Mouse (Mus musculus): ENCODE results near the gene Mmaa. TPM values are rescaled to one million over a fixed set of nuclear protein-coding genes. Genes with fewer than 3 reads are reported as not detected.

The Mmaa gene
- total RNA-seq, 2 experiments from 2014 or later, result 15.3 to 15.8 TPM

GRCm38 (mm10) chr8:79227916-79228315 is 66.8 kb downstream of the Mmaa start:
- no peak for DNase-seq
- intact Hi-C loops (cut with DNase I; ENCODE audit: low total_unique reads), result no loop called here

DNA sequence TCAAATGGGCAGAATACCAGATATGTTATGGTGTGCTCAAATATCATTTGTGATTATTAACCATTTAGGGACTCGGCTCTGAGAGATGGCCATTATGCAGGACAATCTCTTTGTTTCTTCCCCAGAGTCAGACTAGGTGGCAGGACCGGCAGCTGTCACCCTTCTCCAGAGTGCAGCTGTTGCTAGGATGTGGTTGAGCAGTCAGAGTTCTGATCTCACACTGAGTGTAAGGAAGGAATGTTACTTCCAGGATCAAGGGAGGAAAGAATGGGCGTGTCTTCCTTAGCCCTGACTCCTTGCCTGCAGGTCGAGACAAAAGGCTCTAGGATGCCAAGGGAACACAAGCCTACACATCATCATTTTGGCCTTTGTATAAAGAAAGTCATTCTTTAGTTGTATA is 67.5 kb downstream of the Mmaa start:
- DNase-seq, result no peak
- intact Hi-C loops (cut with DNase I; ENCODE audit: low total_unique reads), result no loop called here

GRCm38 (mm10) chr8:79226046-79226445 is 68.7 kb downstream of the Mmaa start:
- intact Hi-C loops (cut with DNase I; ENCODE audit: low total_unique reads), result no loop called here
- DNase-seq, result no peak

DNA sequence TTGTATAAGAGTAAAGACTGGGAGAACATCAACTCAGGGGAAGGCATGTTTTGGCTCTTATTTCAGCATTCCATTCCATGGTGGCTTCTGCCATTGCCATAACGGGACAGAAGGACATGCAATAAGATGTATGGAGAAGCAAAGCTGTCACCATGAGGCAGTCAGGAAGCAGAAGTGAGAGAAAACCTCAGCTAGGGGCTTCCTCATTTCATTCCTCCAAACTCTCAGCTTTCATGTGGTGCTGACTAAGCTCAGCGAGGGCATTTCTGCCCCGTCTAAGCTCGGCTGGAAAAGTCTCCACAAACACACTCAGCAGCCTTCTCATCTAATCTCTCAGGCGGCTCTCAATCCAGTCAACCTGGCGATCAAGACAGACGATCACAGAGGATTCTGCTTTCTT is 69.2 kb downstream of the Mmaa start:
- intact Hi-C loops (cut with DNase I; ENCODE audit: low total_unique reads), result no loop called here
- no peak for DNase-seq

DNA sequence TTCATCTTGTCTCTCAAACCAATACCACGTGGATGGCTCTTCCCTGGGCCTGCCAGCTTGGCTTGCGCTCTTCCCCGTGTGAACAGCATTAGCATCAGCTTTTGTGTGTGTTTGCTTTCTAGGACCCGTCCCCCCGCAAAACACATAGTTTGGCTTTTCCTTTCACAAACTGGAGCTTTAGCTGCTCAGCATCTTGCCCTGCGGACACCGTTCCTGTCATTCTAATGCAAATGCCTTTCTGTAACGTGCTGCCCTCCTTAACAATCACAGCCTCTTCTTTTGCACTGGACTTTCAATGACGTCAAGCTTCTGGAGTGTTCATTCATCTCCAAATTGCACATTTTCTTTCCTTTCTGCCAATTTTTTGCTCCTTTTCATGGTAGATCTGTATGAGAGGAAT is 70.4 kb downstream of the Mmaa start:
- intact Hi-C loops (cut with DNase I; ENCODE audit: low total_unique reads), result no loop called here

GRCm38 (mm10) chr8:79222752-79223141 is 72.0 kb downstream of the Mmaa start:
- intact Hi-C loops (cut with DNase I; ENCODE audit: low total_unique reads), result no loop called here
- no peak for DNase-seq

More for the DNA sequence above, 70.4 kb downstream of the Mmaa start:
- DNase-seq, result no peak

GRCm38 (mm10) chr8:79222106-79222751 is 72.5 kb downstream of the Mmaa start:
- intact Hi-C loops (cut with DNase I; ENCODE audit: low total_unique reads), result no loop called here
- DNase-seq, result no peak

Other genes starting within 250 kb of the Mmaa start
- not detected for gene 1700011L22Rik, start 46.4 kb downstream of the Mmaa start, total RNA-seq (2021)
- gene Smad1, start 104.6 kb upstream of the Mmaa start, total RNA-seq (2021), result 10 to 100 TPM; 21.2 to 22.5 TPM